Mouse (Mus musculus) heart, embryonic 11.5 days (tissue): ENCODE measurements around the gene Pold4. TPM values are rescaled to one million over a fixed set of nuclear protein-coding genes. Genes with fewer than 3 reads are reported as not detected.
A peak's percentile ranks its signal among the peaks of the same experiment; 100 is the strongest.

Experiments used
- ATAC-seq: fragments of 200-750 bp; cut with Nextera tagmentation; replicated peaks from 2 replicates; pipeline ENCODE4 v1.8.0; 2017; ENCODE audit warnings: moderate library complexity; ENCODE audit not compliant: insufficient number of reproducible peaks, low FRiP score, low TSS enrichment
- H3K27ac ChIP-seq: fragments of 300-500 bp; sonication (generic); 2 replicates; pipeline ENCODE4 v1.5.1; 2014; ENCODE audit warnings: mild to moderate bottlenecking, low read depth, low read length
- H3K27me3 ChIP-seq: fragments of 300-500 bp; sonication (generic); 2 replicates; pipeline ENCODE4 v1.6.1; 2014; ENCODE audit warnings: mild to moderate bottlenecking, low read length, mixed read lengths; ENCODE audit not compliant: control insufficient read depth, insufficient read depth
- H3K36me3 ChIP-seq: fragments of 300-500 bp; sonication (generic); 2 replicates; pipeline ENCODE4 v1.6.1; 2014; ENCODE audit warnings: mild to moderate bottlenecking, low read length, moderate library complexity, mixed read lengths; ENCODE audit not compliant: control insufficient read depth, insufficient read depth
- H3K4me1 ChIP-seq: fragments of 300-500 bp; sonication (generic); 2 replicates; pipeline ENCODE4 v1.6.1; 2014; ENCODE audit warnings: low read length; ENCODE audit not compliant: control insufficient read depth, insufficient read depth
- H3K4me2 ChIP-seq: fragments of 300-500 bp; sonication (generic); 2 replicates; pipeline ENCODE4 v1.6.1; 2014; ENCODE audit warnings: mild to moderate bottlenecking, moderate library complexity
- H3K4me3 ChIP-seq: fragments of 300-500 bp; sonication (generic); 2 replicates; pipeline ENCODE4 v1.5.1; 2014; ENCODE audit warnings: low read depth, low read length
- H3K9ac ChIP-seq: fragments of 300-500 bp; sonication (generic); 2 replicates; pipeline ENCODE4 v1.6.1; 2014; ENCODE audit warnings: mild to moderate bottlenecking, low read depth, low read length, moderate library complexity
- H3K9me3 ChIP-seq: fragments of 300-500 bp; sonication (generic); replicated peaks from 2 replicates; pipeline ENCODE4 v1.6.1; 2016; ENCODE audit warnings: low read length; ENCODE audit not compliant: control insufficient read depth
- WGBS: fragments of 180-500 bp; shearing (Covaris S2); extraction: QIAGEN DNeasy Blood & Tissue Kit; methylation state at CpG from one replicate; pipeline ENCODE4 v1.1.7; 2014; ENCODE audit not compliant: insufficient replicate concordance; 5-methylcytosine and 5-hydroxymethylcytosine counted together
- polyA plus RNA-seq: library from polyadenylated mRNA; unstranded; fragments of >200 nt; fragmentation: Nextera tagmentation; extraction: Ambion mirVana; gene quantifications from 2 replicates; pipeline ENCODE4 v1.2.1, GENCODE M21; 2014

The Pold4 gene
- polyA plus RNA-seq, 1 experiment from 2014 or later, result 17.4 TPM

- no peak overlapping the region for H3K27ac ChIP-seq
- H3K27me3 ChIP-seq, result peaks cover 10% of the 10 kb centered on the region; the same call in 1 of the 2 replicates
- peak overlapping the region; percentile 35; the same call in 1 of the 2 replicates for H3K9ac ChIP-seq
- no peaks in the 10 kb centered on the region for H3K9me3 ChIP-seq
- H3K4me3 ChIP-seq, result no peak overlapping the region
- no peak for ATAC-seq
- H3K36me3 ChIP-seq, result no peaks in the 10 kb centered on the region
- H3K4me1 ChIP-seq, result peaks cover 7% of the 10 kb centered on the region; the same call in 1 of the 2 replicates
- no peak overlapping the region for H3K4me2 ChIP-seq
- 37% methylated on average over 9 of the region's 9 CpGs for WGBS
Observed at GRCm38 (mm10) chr19:4229451-4230076, 2.1 kb upstream of the Pold4 start.

- no peak overlapping the region for H3K4me3 ChIP-seq
- WGBS, result 68% methylated on average over 8 of the region's 8 CpGs
- no peak overlapping the region for H3K9ac ChIP-seq
- H3K27me3 ChIP-seq, result peaks cover 10% of the 10 kb centered on the region; the same call in 1 of the 2 replicates
- H3K4me1 ChIP-seq, result peaks cover 7% of the 10 kb centered on the region; the same call in 1 of the 2 replicates
- no peak overlapping the region for H3K27ac ChIP-seq
- no peaks in the 10 kb centered on the region for H3K36me3 ChIP-seq
- no peak for ATAC-seq
- no peaks in the 10 kb centered on the region for H3K9me3 ChIP-seq
- no peak overlapping the region for H3K4me2 ChIP-seq
Observed at GRCm38 (mm10) chr19:4230415-4230814, 1.3 kb upstream of the Pold4 start.

GRCm38 (mm10) chr19:4232186-4232572 is 480 bp downstream of the Pold4 start:
- peaks cover 7% of the 10 kb centered on the region; the same call in 1 of the 2 replicates for H3K4me1 ChIP-seq
- peak overlapping the region; percentile 87 for H3K4me2 ChIP-seq
- peak overlapping the region; percentile 87 for H3K27ac ChIP-seq
- no peaks in the 10 kb centered on the region for H3K9me3 ChIP-seq
- peaks cover 8% of the 10 kb centered on the region; the same call in 1 of the 2 replicates for H3K27me3 ChIP-seq
- peak overlapping the region; percentile 77 for H3K9ac ChIP-seq
- peak overlapping the region; percentile 67 for H3K4me3 ChIP-seq
- WGBS, result 41% methylated on average over 2 of the region's 2 CpGs
- H3K36me3 ChIP-seq, result no peaks in the 10 kb centered on the region
- no peak for ATAC-seq

- peaks cover 7% of the 10 kb centered on the region; the same call in 1 of the 2 replicates for H3K4me1 ChIP-seq
- H3K9me3 ChIP-seq, result no peaks in the 10 kb centered on the region
- 79% methylated on average over 7 of the region's 7 CpGs for WGBS
- peak overlapping the region; percentile 77; the same call in 1 of the 2 replicates for H3K9ac ChIP-seq
- H3K27ac ChIP-seq, result no peak overlapping the region
- H3K36me3 ChIP-seq, result no peaks in the 10 kb centered on the region
- H3K4me2 ChIP-seq, result peak overlapping the region; percentile 87
- peaks cover 3% of the 10 kb centered on the region; the same call in 1 of the 2 replicates for H3K27me3 ChIP-seq
- H3K4me3 ChIP-seq, result peak overlapping the region; percentile 67
- no peak for ATAC-seq
Observed at GRCm38 (mm10) chr19:4232651-4233050, 952 bp downstream of the Pold4 start.

- no peaks in the 10 kb centered on the region; the same call in 1 of the 2 replicates for H3K27me3 ChIP-seq
- H3K27ac ChIP-seq, result no peak overlapping the region
Observed at GRCm38 (mm10) chr19:4234548-4234947, 2.8 kb downstream of the Pold4 start.

GRCm38 (mm10) chr19:4240247-4240668 is 8.6 kb downstream of the Pold4 start:
- no peak overlapping the region for H3K9ac ChIP-seq
- H3K9me3 ChIP-seq, result no peaks in the 10 kb centered on the region
- no peaks in the 10 kb centered on the region for H3K36me3 ChIP-seq
- no peak overlapping the region for H3K4me2 ChIP-seq
- H3K4me3 ChIP-seq, result no peak overlapping the region
- H3K27ac ChIP-seq, result no peak overlapping the region
- 62% methylated on average over 8 of the region's 8 CpGs for WGBS
- 0 out of 2 replicates have a peak, but pooled peaks cover 3% of the 10 kb centered on the region for H3K27me3 ChIP-seq
- ATAC-seq, result no peak
- no peaks in the 10 kb centered on the region for H3K4me1 ChIP-seq

More at GRCm38 (mm10) chr19:4234548-4234947, 2.8 kb downstream of the Pold4 start:
- no peak for ATAC-seq
- H3K4me1 ChIP-seq, result peaks cover 7% of the 10 kb centered on the region; the same call in 1 of the 2 replicates
- no peak overlapping the region for H3K9ac ChIP-seq
- no peaks in the 10 kb centered on the region for H3K9me3 ChIP-seq
- H3K4me3 ChIP-seq, result no peak overlapping the region
- no peak overlapping the region for H3K4me2 ChIP-seq
- H3K36me3 ChIP-seq, result no peaks in the 10 kb centered on the region
- 73% methylated on average over 4 of the region's 4 CpGs for WGBS

- Histone ChIP-seq H3K9me3 (no peaks in the 10 kb centered on the region), H3K27ac (no peak overlapping the region), H3K9ac (no peak overlapping the region), H3K4me3 (no peak overlapping the region), H3K4me2 (no peak overlapping the region), H3K36me3 (no peaks in the 10 kb centered on the region), H3K27me3 (0 out of 2 replicates have a peak, but pooled peaks cover 3% of the 10 kb centered on the region), H3K4me1 (no peaks in the 10 kb centered on the region)
- 62% methylated on average over 3 of the region's 3 CpGs for WGBS
- ATAC-seq, result no peak
Observed at GRCm38 (mm10) chr19:4242416-4242815, 10.7 kb downstream of the Pold4 start.

GRCm38 (mm10) chr19:4244775-4245174 is 13.1 kb downstream of the Pold4 start:
- WGBS, result 71% methylated on average over 6 of the region's 6 CpGs
- Histone ChIP-seq H3K9me3 (no peaks in the 10 kb centered on the region), H3K27ac (no peak overlapping the region), H3K27me3 (peaks cover 5% of the 10 kb centered on the region; the same call in 1 of the 2 replicates), H3K9ac (no peak overlapping the region), H3K4me1 (no peaks in the 10 kb centered on the region), H3K4me2 (no peak overlapping the region), H3K4me3 (no peak overlapping the region), H3K36me3 (no peaks in the 10 kb centered on the region)
- no peak for ATAC-seq
